Mouse (Mus musculus) spleen, adult 2 months (tissue): ENCODE data around the gene Cd3g.

Experiments
- CTCF ChIP-seq: fragments of 200-500 bp; IDR thresholded peaks from 2 replicates; pipeline ENCODE4 v1.5.1; 2011; ENCODE audit warnings: mild to moderate bottlenecking, inconsistent platforms; ENCODE audit not compliant: insufficient read depth, insufficient read length, insufficient replicate concordance; ENCODE audit errors: extremely low read depth
- POLR2A ChIP-seq: fragments of 200-500 bp; IDR thresholded peaks from 2 replicates; pipeline ENCODE4 v1.6.1; 2011; ENCODE audit warnings: low read depth, low read length, inconsistent platforms

DNA sequence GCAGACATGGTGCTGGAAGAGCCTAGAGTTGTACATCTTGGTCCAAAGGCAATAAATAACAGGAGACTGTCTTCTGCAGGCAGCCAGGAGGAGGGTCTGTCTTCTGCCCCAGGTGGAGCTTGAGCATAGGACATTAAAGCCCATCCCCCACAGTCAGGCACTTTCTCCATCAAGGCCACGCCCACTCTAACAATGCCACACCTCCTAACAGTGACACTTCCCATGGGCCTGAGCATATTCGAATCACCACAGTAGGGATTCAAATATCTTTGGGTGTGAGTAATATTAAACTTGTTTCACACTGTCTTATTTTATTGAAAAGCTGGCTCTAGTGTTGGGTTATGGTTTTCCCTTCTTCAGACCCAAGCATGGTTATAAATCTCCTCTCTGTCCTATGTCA is 11.6 kb upstream of the Cd3g start:
- no peak for TF ChIP-seq CTCF
- no peak for TF ChIP-seq POLR2A
